Mouse (Mus musculus) kidney, postnatal 36 days (tissue): ENCODE measurements around the gene Pdx1.

Experiments
- DNase-seq, 2 experiments: peaks; one replicate each; pipeline ENCODE4 v3.0.0; 2021 to 2022; ENCODE audit warnings: mixed read lengths in 2 of 2

Pdx1 gene

GRCm38 (mm10) chr5:147284365-147284764 is 14.6 kb downstream of the Pdx1 start:
- DNase-seq, result no peak

- no peak for DNase-seq
These were observed 22.2 kb downstream of the Pdx1 start for GRCm38 (mm10) chr5:147291764-147292505.

GRCm38 (mm10) chr5:147292506-147293120 is 22.9 kb downstream of the Pdx1 start:
- DNase-seq, result no peak

GRCm38 (mm10) chr5:147293127-147293910 is 23.6 kb downstream of the Pdx1 start:
- DNase-seq, result peak; percentile 55 to 83

- DNase-seq, result peak; percentile 16 to 66
These were observed 24.4 kb downstream of the Pdx1 start for GRCm38 (mm10) chr5:147294121-147294520.

- DNase-seq, result no peak
These were observed 27.5 kb downstream of the Pdx1 start for GRCm38 (mm10) chr5:147297249-147297648.

- DNase-seq, result peak; percentile 31 to 78
These were observed 29.7 kb downstream of the Pdx1 start for GRCm38 (mm10) chr5:147299255-147300000.

- no peak for DNase-seq
These were observed 30.2 kb downstream of the Pdx1 start for GRCm38 (mm10) chr5:147300001-147300363.

GRCm38 (mm10) chr5:147300917-147301780 is 31.4 kb downstream of the Pdx1 start:
- DNase-seq, result no peak

- no peak for DNase-seq
These were observed 32.0 kb downstream of the Pdx1 start for GRCm38 (mm10) chr5:147301781-147302070.

GRCm38 (mm10) chr5:147302141-147302540 is 32.4 kb downstream of the Pdx1 start:
- DNase-seq, result no peak

GRCm38 (mm10) chr5:147302746-147303400 is 33.1 kb downstream of the Pdx1 start:
- no peak for DNase-seq

- no peak for DNase-seq
These were observed 34.8 kb downstream of the Pdx1 start for GRCm38 (mm10) chr5:147304276-147305155.

GRCm38 (mm10) chr5:147305166-147305565 is 35.4 kb downstream of the Pdx1 start:
- no peak for DNase-seq

GRCm38 (mm10) chr5:147305856-147306637 is 36.3 kb downstream of the Pdx1 start:
- DNase-seq, result no peak

- no peak for DNase-seq
These were observed 37.1 kb downstream of the Pdx1 start, which contains the start of gene Cdx2 for GRCm38 (mm10) chr5:147306638-147307397. Gene Cdx2, minus strand, starts transcription at chr5:147307270.

GRCm38 (mm10) chr5:147307398-147307785 is 37.6 kb downstream of the Pdx1 start:
- DNase-seq, result no peak

GRCm38 (mm10) chr5:147308451-147308850 is 38.7 kb downstream of the Pdx1 start:
- DNase-seq, result no peak

GRCm38 (mm10) chr5:147309786-147310185 is 40.0 kb downstream of the Pdx1 start:
- DNase-seq, result no peak
